Mouse (Mus musculus): ENCODE measurements at regions not wholly inside any gene's neighbourhood (a gene's known extent, or its start where the extent isn't known, plus 50 kb on each side); places are given as distances from the start of the nearest gene placed in this dataset.
A peak's percentile ranks its signal among the peaks of the same experiment; 100 is the strongest.

DNA sequence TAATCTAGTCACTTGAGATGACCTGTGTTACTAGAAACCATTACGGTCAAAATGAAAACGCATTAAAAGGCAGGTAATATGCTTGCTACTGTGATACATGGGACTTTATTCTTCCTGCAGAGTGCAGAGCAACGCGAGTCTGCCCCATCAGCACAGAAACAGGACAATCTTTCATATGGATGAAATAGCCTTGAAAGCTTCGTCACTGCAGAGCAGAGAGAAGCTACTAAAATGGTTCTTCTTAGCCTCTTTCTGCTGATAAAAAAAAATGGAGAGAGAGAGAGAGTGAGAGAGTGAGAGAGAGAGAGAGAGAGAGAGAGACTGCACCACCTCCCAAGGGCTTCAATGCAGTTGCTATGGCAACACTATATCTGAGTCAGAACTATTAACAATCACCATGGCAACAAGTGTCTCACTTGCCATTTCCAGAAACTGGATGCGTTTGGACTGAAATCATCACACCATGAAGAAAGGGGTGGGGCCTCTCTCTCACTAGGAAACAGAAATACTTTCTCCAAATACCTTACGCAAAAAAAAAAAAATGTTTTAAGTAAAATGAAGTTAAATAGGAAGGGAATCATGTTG lies 157.8 kb upstream of the Zbtb20 start:
- no peaks in the 10 kb centered on the region for H3K27me3 ChIP-seq (ENCODE audit: control insufficient read depth, insufficient read depth, low read depth, low read length)
- 68% methylated on average over 7 of the region's 7 CpGs for WGBS (ENCODE audit: insufficient replicate concordance)
- ATAC-seq (ENCODE audit: low read depth), result no peak
- no peaks in the 10 kb centered on the region for H3K4me1 ChIP-seq (ENCODE audit: control insufficient read depth, low read depth, low read length)
- no peak overlapping the region for H3K27ac ChIP-seq (ENCODE audit: low read length)
- H3K36me3 ChIP-seq (ENCODE audit: control insufficient read depth, insufficient read depth), result no peaks in the 10 kb centered on the region
- no peak overlapping the region for H3K9ac ChIP-seq (ENCODE audit: low read depth, low read length)
- no peak overlapping the region for H3K4me2 ChIP-seq (ENCODE audit: low read depth, low read length)
- H3K9me3 ChIP-seq (replicated peaks; ENCODE audit: control insufficient read depth, low read length), result no peaks in the 10 kb centered on the region
- H3K4me3 ChIP-seq (ENCODE audit: low read depth, low read length), result no peak overlapping the region

DNA sequence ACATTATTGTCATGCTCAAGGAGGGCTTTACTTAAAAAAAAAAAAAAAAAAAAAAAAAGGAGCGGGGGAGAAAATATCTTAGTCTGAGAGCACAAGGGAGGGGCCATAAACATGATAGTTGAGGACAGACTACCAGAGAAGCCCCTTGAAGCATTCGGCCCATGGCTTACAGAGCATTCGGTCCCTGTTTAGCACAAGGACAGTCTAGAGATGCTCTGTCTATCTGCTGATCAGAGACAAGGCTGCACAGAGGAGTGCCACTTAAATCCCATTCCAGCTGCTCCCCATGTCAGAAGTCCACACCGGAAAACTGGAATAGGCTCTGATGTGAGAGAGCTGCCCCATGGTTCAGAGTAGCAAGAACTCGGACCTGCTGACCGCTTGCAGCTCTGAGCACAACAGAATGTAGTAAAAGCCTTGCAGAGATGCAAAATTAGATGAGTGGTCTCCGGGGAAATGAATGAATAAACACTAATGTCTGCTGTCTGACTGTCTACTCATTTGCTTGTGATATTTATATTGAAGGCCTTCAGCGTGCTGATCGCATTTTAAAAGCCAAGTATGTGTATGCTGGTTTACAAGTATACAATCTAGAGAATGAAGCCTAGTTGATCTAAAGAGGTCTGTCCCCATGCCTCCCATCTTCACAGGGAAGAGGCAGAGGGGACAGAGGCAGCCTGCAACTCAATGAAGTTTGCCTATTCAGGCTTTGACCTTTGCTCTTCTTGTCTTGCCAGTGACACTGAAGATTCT lies 158.4 kb upstream of the Zbtb20 start:
- Histone ChIP-seq H3K27ac (ENCODE audit: low read length) (no peak overlapping the region), H3K27me3 (ENCODE audit: control insufficient read depth, insufficient read depth, low read depth, low read length) (no peaks in the 10 kb centered on the region), H3K4me3 (ENCODE audit: low read depth, low read length) (no peak overlapping the region), H3K9ac (ENCODE audit: low read depth, low read length) (no peak overlapping the region), H3K36me3 (ENCODE audit: control insufficient read depth, insufficient read depth) (no peaks in the 10 kb centered on the region), H3K9me3 (replicated peaks; ENCODE audit: control insufficient read depth, low read length) (no peaks in the 10 kb centered on the region), H3K4me2 (ENCODE audit: low read depth, low read length) (no peak overlapping the region), H3K4me1 (ENCODE audit: control insufficient read depth, low read depth, low read length) (no peaks in the 10 kb centered on the region)
- 70% methylated on average over 9 of the region's 9 CpGs for WGBS (ENCODE audit: insufficient replicate concordance)
- no peak for ATAC-seq (ENCODE audit: low read depth)

- WGBS (ENCODE audit: insufficient replicate concordance), result 42% methylated on average over 4 of the region's 4 CpGs
- no peak overlapping the region for H3K27ac ChIP-seq (ENCODE audit: low read length)
- no peak overlapping the region for H3K4me2 ChIP-seq (ENCODE audit: low read depth, low read length)
- no peaks in the 10 kb centered on the region for H3K9me3 ChIP-seq (replicated peaks; ENCODE audit: control insufficient read depth, low read length)
- H3K27me3 ChIP-seq (ENCODE audit: control insufficient read depth, insufficient read depth, low read depth, low read length), result no peaks in the 10 kb centered on the region
- H3K36me3 ChIP-seq (ENCODE audit: control insufficient read depth, insufficient read depth), result no peaks in the 10 kb centered on the region
- no peak overlapping the region for H3K4me3 ChIP-seq (ENCODE audit: low read depth, low read length)
- ATAC-seq (ENCODE audit: low read depth), result no peak
- no peaks in the 10 kb centered on the region for H3K4me1 ChIP-seq (ENCODE audit: control insufficient read depth, low read depth, low read length)
- no peak overlapping the region for H3K9ac ChIP-seq (ENCODE audit: low read depth, low read length)
Measured at GRCm38 (mm10) chr16:42702676-42703075, 173.0 kb upstream of the Zbtb20 start.

DNA sequence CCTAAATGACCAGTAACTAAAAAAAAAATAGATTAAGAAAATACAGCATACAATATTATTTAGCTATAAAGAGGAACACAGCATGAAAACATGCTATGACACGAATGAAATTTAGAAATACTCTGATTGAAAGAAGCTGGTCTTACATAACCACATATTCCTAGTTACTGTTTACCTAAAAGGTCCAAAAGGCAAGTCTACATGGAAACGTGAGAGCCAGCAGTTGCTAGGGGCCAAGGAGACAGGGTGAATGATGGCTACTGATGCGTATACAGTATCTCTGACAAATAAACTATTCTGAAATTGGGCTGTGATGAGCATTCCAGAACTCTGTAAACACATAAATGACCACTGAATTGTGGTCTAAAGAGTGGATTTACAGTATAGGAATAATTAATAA lies 194.5 kb upstream of the Zbtb20 start:
- H3K9ac ChIP-seq (ENCODE audit: low read depth, low read length), result no peak overlapping the region
- H3K27ac ChIP-seq (ENCODE audit: low read length), result no peak overlapping the region
- no peak overlapping the region for H3K4me3 ChIP-seq (ENCODE audit: low read depth, low read length)
- H3K27me3 ChIP-seq (ENCODE audit: control insufficient read depth, insufficient read depth, low read depth, low read length), result no peaks in the 10 kb centered on the region
- H3K4me2 ChIP-seq (ENCODE audit: low read depth, low read length), result no peak overlapping the region
- WGBS (ENCODE audit: insufficient replicate concordance), result 52% methylated on average over 3 of the region's 3 CpGs
- H3K4me1 ChIP-seq (ENCODE audit: control insufficient read depth, low read depth, low read length), result no peaks in the 10 kb centered on the region
- H3K36me3 ChIP-seq (ENCODE audit: control insufficient read depth, insufficient read depth), result no peaks in the 10 kb centered on the region
- ATAC-seq (ENCODE audit: low read depth), result peak; percentile 35; the same call in 1 of the 2 replicates
- H3K9me3 ChIP-seq (replicated peaks; ENCODE audit: control insufficient read depth, low read length), result no peaks in the 10 kb centered on the region; the same call in 1 of the 2 replicates

- Histone ChIP-seq H3K36me3 (ENCODE audit: control insufficient read depth, insufficient read depth) (no peaks in the 10 kb centered on the region), H3K9ac (ENCODE audit: low read depth, low read length) (no peak overlapping the region), H3K27ac (ENCODE audit: low read length) (no peak overlapping the region), H3K27me3 (ENCODE audit: control insufficient read depth, insufficient read depth, low read depth, low read length) (no peaks in the 10 kb centered on the region), H3K4me3 (ENCODE audit: low read depth, low read length) (no peak overlapping the region), H3K4me2 (ENCODE audit: low read depth, low read length) (no peak overlapping the region), H3K9me3 (replicated peaks; ENCODE audit: control insufficient read depth, low read length) (no peaks in the 10 kb centered on the region), H3K4me1 (ENCODE audit: control insufficient read depth, low read depth, low read length) (no peaks in the 10 kb centered on the region)
- no peak for ATAC-seq (ENCODE audit: low read depth)
- 25% methylated on average over 5 of the region's 5 CpGs for WGBS (ENCODE audit: insufficient replicate concordance)
Measured at GRCm38 (mm10) chr16:42677211-42677610, 198.5 kb upstream of the Zbtb20 start.

DNA sequence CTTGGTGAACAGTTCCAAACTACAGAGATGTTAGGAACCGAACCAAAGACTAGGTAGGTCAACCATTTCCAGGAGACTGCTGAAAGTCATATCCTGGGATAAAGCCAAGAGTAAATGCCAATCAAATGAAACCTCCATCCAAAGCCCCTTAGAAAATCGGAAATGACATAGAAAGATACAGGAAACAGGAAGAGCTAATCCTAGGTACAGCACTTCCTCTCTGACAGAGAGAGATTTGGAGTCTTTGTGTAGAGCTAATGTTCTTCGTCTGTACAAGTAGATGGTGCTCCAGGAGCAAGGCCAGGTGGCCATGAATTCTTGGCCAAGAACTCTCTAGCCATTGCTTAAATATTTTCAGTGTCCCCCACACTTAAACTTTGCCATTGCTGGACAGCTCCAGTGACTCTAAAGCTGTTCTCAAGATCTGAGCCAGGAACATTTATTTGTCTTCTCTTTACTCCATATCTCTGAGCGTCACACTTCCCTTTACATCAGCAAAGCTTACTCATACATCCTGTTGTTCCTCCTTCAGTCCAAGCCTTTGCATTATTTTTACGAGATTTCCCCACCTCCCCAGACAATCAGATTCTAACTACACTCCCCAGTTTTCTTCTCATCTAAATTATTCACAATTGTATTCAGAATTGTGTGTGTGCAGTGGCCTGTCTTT lies 199.1 kb upstream of the Zbtb20 start:
- H3K27ac ChIP-seq (ENCODE audit: low read length), result no peak overlapping the region
- H3K27me3 ChIP-seq (ENCODE audit: control insufficient read depth, insufficient read depth, low read depth, low read length), result no peaks in the 10 kb centered on the region
- 26% methylated on average over 5 of the region's 5 CpGs for WGBS (ENCODE audit: insufficient replicate concordance)
- no peaks in the 10 kb centered on the region for H3K36me3 ChIP-seq (ENCODE audit: control insufficient read depth, insufficient read depth)
- no peaks in the 10 kb centered on the region for H3K4me1 ChIP-seq (ENCODE audit: control insufficient read depth, low read depth, low read length)
- H3K4me3 ChIP-seq (ENCODE audit: low read depth, low read length), result no peak overlapping the region
- peak; percentile 45; the same call in 1 of the 2 replicates for ATAC-seq (ENCODE audit: low read depth)
- no peak overlapping the region for H3K4me2 ChIP-seq (ENCODE audit: low read depth, low read length)
- no peak overlapping the region for H3K9ac ChIP-seq (ENCODE audit: low read depth, low read length)
- H3K9me3 ChIP-seq (replicated peaks; ENCODE audit: control insufficient read depth, low read length), result no peaks in the 10 kb centered on the region

DNA sequence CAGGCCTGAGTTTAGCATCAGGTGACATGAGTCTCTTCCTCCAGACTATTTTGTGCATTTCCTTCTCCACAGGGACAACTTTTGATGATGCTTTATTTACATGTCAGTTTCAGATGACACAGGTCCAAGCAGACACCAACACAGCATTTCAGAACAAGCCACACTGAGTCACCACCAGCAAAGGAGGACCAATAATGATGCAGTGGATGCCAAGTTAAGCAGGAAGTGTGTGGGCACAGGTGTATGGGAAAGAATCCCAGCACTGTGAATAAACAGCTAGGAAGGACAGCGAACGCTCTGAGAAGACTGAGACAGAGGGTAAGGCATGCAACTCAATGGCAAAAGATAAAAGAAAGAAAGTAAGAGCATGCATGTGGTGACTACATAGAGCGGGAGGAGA lies 200.7 kb upstream of the Zbtb20 start:
- H3K4me3 ChIP-seq (ENCODE audit: low read depth, low read length), result no peak overlapping the region
- H3K36me3 ChIP-seq (ENCODE audit: control insufficient read depth, insufficient read depth), result no peaks in the 10 kb centered on the region
- no peak overlapping the region for H3K27ac ChIP-seq (ENCODE audit: low read length)
- H3K4me2 ChIP-seq (ENCODE audit: low read depth, low read length), result no peak overlapping the region
- H3K9me3 ChIP-seq (replicated peaks; ENCODE audit: control insufficient read depth, low read length), result no peaks in the 10 kb centered on the region
- no peaks in the 10 kb centered on the region for H3K4me1 ChIP-seq (ENCODE audit: control insufficient read depth, low read depth, low read length)
- no peaks in the 10 kb centered on the region for H3K27me3 ChIP-seq (ENCODE audit: control insufficient read depth, insufficient read depth, low read depth, low read length)
- ATAC-seq (ENCODE audit: low read depth), result no peak
- H3K9ac ChIP-seq (ENCODE audit: low read depth, low read length), result no peak overlapping the region
- 67% methylated on average over 3 of the region's 3 CpGs for WGBS (ENCODE audit: insufficient replicate concordance)

- H3K4me2 ChIP-seq (ENCODE audit: low read depth, low read length), result no peak overlapping the region
- H3K4me1 ChIP-seq (ENCODE audit: control insufficient read depth, low read depth, low read length), result no peaks in the 10 kb centered on the region
- H3K4me3 ChIP-seq (ENCODE audit: low read depth, low read length), result no peak overlapping the region
- H3K9ac ChIP-seq (ENCODE audit: low read depth, low read length), result no peak overlapping the region
- ATAC-seq (ENCODE audit: low read depth), result no peak
- no peak overlapping the region for H3K27ac ChIP-seq (ENCODE audit: low read length)
- 63% methylated on average over 3 of the region's 3 CpGs for WGBS (ENCODE audit: insufficient replicate concordance)
- H3K36me3 ChIP-seq (ENCODE audit: control insufficient read depth, insufficient read depth), result no peaks in the 10 kb centered on the region
- H3K9me3 ChIP-seq (replicated peaks; ENCODE audit: control insufficient read depth, low read length), result no peaks in the 10 kb centered on the region
- no peaks in the 10 kb centered on the region for H3K27me3 ChIP-seq (ENCODE audit: control insufficient read depth, insufficient read depth, low read depth, low read length)
Measured at GRCm38 (mm10) chr16:42666601-42667000, 209.1 kb upstream of the Zbtb20 start.
